Mouse (Mus musculus) cerebellum, adult 2 months (tissue): ENCODE data around the gene Shc3.

Experiments
- CTCF ChIP-seq: fragments of 200-500 bp; IDR thresholded peaks from 2 replicates; pipeline ENCODE4 v1.5.1; 2011; ENCODE audit warnings: low read depth, mild to moderate bottlenecking, control low read depth, low read length, moderate library complexity, borderline replicate concordance; ENCODE audit not compliant: insufficient read depth
- POLR2A ChIP-seq: fragments of 200-500 bp; IDR thresholded peaks from 2 replicates; pipeline ENCODE4 v1.6.1; 2011; ENCODE audit warnings: low read length, control low read depth, borderline replicate concordance; ENCODE audit not compliant: insufficient read depth

GRCm38 (mm10) chr13:51569685-51570068 is 458 bp upstream of the Shc3 start:
- TF ChIP-seq POLR2A (no peak), CTCF (no peak)
